Mouse (Mus musculus) heart, embryonic 11.5 days (tissue): ENCODE measurements at regions not wholly inside any gene's neighbourhood (a gene's known extent, or its start where the extent isn't known, plus 50 kb on each side); places are given as distances from the start of the nearest gene placed in this dataset.

ENCODE experiments used
- ATAC-seq: fragments of 200-750 bp; cut with Nextera tagmentation; replicated peaks from 2 replicates; pipeline ENCODE4 v1.8.0; 2017; ENCODE audit warnings: moderate library complexity; ENCODE audit not compliant: insufficient number of reproducible peaks, low FRiP score, low TSS enrichment
- H3K27ac ChIP-seq: fragments of 300-500 bp; sonication (generic); 2 replicates; pipeline ENCODE4 v1.5.1; 2014; ENCODE audit warnings: mild to moderate bottlenecking, low read depth, low read length
- H3K27me3 ChIP-seq: fragments of 300-500 bp; sonication (generic); 2 replicates; pipeline ENCODE4 v1.6.1; 2014; ENCODE audit warnings: mild to moderate bottlenecking, low read length, mixed read lengths; ENCODE audit not compliant: control insufficient read depth, insufficient read depth
- H3K36me3 ChIP-seq: fragments of 300-500 bp; sonication (generic); 2 replicates; pipeline ENCODE4 v1.6.1; 2014; ENCODE audit warnings: mild to moderate bottlenecking, low read length, moderate library complexity, mixed read lengths; ENCODE audit not compliant: control insufficient read depth, insufficient read depth
- H3K4me1 ChIP-seq: fragments of 300-500 bp; sonication (generic); 2 replicates; pipeline ENCODE4 v1.6.1; 2014; ENCODE audit warnings: low read length; ENCODE audit not compliant: control insufficient read depth, insufficient read depth
- H3K4me2 ChIP-seq: fragments of 300-500 bp; sonication (generic); 2 replicates; pipeline ENCODE4 v1.6.1; 2014; ENCODE audit warnings: mild to moderate bottlenecking, moderate library complexity
- H3K4me3 ChIP-seq: fragments of 300-500 bp; sonication (generic); 2 replicates; pipeline ENCODE4 v1.5.1; 2014; ENCODE audit warnings: low read depth, low read length
- H3K9ac ChIP-seq: fragments of 300-500 bp; sonication (generic); 2 replicates; pipeline ENCODE4 v1.6.1; 2014; ENCODE audit warnings: mild to moderate bottlenecking, low read depth, low read length, moderate library complexity
- H3K9me3 ChIP-seq: fragments of 300-500 bp; sonication (generic); replicated peaks from 2 replicates; pipeline ENCODE4 v1.6.1; 2016; ENCODE audit warnings: low read length; ENCODE audit not compliant: control insufficient read depth
- WGBS: fragments of 180-500 bp; shearing (Covaris S2); extraction: QIAGEN DNeasy Blood & Tissue Kit; methylation state at CpG from one replicate; pipeline ENCODE4 v1.1.7; 2014; ENCODE audit not compliant: insufficient replicate concordance; 5-methylcytosine and 5-hydroxymethylcytosine counted together

DNA sequence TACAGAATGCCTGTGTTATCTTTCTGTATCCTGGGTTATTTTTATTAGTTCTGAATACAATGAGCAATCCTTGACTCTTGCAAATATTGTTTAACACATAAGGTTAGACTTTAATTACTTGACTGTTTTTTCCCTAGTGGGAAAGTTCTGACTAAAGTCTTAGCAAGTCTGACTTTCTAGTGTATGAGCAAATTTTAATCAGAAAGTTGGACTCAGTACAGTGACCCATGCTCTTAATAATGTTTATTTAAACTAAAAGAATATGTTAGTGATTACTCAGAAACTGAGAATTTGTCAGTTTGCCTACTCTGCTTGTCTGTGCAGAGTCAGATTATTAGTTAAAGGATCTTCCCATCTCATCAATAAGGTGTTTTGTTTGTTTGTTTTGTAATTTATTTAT lies 109.4 kb upstream of the Gorab start:
- Histone ChIP-seq H3K4me3 (no peak overlapping the region), H3K4me2 (no peak overlapping the region), H3K27me3 (no peaks in the 10 kb centered on the region), H3K9me3 (no peaks in the 10 kb centered on the region), H3K9ac (no peak overlapping the region), H3K36me3 (no peaks in the 10 kb centered on the region), H3K27ac (no peak overlapping the region), H3K4me1 (no peaks in the 10 kb centered on the region)
- no peak for ATAC-seq

DNA sequence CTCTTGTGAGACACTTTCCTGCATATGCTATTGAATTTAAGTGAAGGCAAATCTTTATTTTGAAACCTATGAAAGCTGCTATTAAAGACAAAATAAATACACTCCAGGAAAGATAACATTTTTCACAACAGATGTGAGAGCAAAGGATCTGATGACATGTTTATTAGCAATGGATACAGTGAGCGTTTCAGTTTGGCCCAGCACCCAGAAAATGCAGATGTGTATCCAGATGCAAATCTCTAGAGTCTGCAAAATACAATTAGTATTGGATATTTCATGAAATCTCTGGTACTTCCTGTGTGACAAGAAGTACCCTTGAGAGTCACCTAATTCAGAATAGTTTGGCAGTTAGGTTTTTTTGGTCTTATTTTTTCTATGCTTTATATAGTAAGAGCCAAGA lies 108.5 kb upstream of the Gorab start:
- no peaks in the 10 kb centered on the region for H3K27me3 ChIP-seq
- ATAC-seq, result no peak
- no peak overlapping the region for H3K9ac ChIP-seq
- no peaks in the 10 kb centered on the region for H3K4me1 ChIP-seq
- no peak overlapping the region for H3K4me3 ChIP-seq
- no peaks in the 10 kb centered on the region for H3K36me3 ChIP-seq
- H3K9me3 ChIP-seq, result no peaks in the 10 kb centered on the region
- H3K4me2 ChIP-seq, result no peak overlapping the region
- WGBS, result 67% methylated on average over 1 of the region's 1 CpGs
- no peak overlapping the region for H3K27ac ChIP-seq

DNA sequence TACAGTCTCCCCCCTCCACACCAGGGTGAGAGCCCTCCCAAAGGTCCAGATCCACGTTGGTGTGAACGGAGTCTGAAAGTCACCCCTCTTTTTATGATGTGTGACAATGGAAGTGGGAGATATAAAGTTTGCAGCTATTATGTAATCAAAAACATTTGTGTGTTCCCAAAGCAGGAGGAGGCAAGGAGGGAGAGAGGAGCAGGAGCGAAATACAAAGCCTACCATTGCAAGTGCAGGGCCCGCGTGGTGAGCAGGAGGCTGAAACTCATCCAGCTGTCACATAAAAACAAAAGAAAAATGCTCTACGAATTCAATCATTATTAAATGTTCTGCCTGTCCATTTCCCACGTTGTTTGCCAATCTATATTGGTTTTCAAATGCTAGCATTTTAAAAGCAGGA lies 101.6 kb upstream of the Gorab start:
- H3K27me3 ChIP-seq, result no peaks in the 10 kb centered on the region
- WGBS, result 76% methylated on average over 7 of the region's 7 CpGs

DNA sequence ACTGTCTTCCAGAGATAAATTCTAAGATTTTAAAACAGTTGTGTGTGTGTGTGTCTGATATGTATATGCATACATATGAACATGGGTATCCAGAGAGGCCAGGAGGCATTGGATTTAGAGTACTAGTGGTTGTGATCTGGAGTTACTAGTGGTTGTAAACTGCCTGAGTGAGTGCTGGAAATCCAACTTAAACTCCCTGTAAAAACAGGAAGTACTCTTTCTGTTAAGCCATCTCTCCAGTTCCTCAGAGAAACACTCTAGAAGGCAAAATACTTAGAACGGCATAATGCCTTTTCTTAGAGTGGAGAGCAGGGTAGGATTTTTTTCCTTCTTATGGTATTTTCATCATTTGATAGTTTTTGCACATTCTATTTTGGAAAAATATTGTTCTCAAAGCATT lies 99.1 kb upstream of the Gorab start:
- H3K9me3 ChIP-seq, result no peaks in the 10 kb centered on the region
- H3K36me3 ChIP-seq, result no peaks in the 10 kb centered on the region
- no peak overlapping the region for H3K4me2 ChIP-seq
- H3K9ac ChIP-seq, result no peak overlapping the region
- no peaks in the 10 kb centered on the region for H3K27me3 ChIP-seq
- no peak overlapping the region for H3K4me3 ChIP-seq
- no peak for ATAC-seq
- 63% methylated on average over 1 of the region's 1 CpGs for WGBS
- no peak overlapping the region for H3K27ac ChIP-seq
- H3K4me1 ChIP-seq, result no peaks in the 10 kb centered on the region

More for the DNA sequence above, 101.6 kb upstream of the Gorab start:
- Histone ChIP-seq H3K27ac (no peak overlapping the region), H3K4me3 (no peak overlapping the region), H3K9ac (no peak overlapping the region), H3K4me2 (no peak overlapping the region), H3K36me3 (no peaks in the 10 kb centered on the region), H3K4me1 (no peaks in the 10 kb centered on the region), H3K9me3 (no peaks in the 10 kb centered on the region)
- ATAC-seq, result no peak

DNA sequence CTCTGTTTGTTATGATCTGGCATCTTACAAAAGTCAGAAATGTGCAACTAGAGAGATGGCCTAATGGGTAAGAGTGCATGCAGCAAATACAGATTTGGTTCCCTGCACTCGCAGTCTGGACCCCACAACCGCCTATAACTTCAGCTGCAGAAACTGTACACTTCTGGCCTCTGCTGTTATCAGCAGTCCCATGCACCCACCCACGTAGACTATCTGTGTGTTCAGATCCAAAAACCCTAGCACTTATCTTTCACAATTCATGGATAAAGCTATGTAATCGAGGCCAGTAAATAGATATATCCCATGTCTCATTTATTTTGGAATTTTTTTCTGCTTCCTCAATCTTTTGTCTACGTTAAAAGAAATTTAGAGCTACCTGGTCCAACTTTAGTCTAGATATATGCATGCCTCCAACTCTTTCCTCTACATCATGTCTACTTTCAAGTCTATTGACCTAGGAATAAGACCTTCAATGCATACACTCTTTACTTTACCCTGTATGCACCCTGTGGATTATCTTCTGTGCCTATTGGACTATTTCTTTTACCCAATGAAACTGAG lies 95.0 kb upstream of the Gorab start:
- no peaks in the 10 kb centered on the region for H3K27me3 ChIP-seq
- H3K4me2 ChIP-seq, result no peak overlapping the region
- no peak overlapping the region for H3K9ac ChIP-seq
- no peaks in the 10 kb centered on the region for H3K9me3 ChIP-seq
- no peak overlapping the region for H3K27ac ChIP-seq
- H3K36me3 ChIP-seq, result no peaks in the 10 kb centered on the region
- ATAC-seq, result no peak
- 65% methylated on average over 5 of the region's 5 CpGs for WGBS
- no peaks in the 10 kb centered on the region for H3K4me1 ChIP-seq
- no peak overlapping the region for H3K4me3 ChIP-seq

DNA sequence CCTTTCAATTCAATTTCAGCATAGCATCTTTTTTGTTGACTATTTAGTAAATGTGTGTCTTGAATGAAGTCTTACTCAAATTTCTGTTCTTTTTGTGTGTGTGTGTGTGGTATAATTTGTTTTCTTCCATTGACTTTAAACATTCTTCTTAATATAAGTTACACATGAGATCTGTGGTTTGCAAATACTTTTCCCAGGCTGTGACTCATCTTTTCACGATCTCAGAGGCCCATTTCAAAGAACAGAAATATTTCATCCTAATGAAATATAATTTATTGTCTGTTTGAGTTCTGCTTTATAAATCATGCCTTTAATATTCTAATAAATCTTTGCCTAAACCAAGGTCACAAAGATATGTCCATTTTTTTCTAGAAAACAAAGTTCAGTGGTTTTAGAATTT lies 92.9 kb upstream of the Gorab start:
- ATAC-seq, result no peak
- Histone ChIP-seq H3K4me1 (no peaks in the 10 kb centered on the region), H3K27me3 (no peaks in the 10 kb centered on the region), H3K9me3 (no peaks in the 10 kb centered on the region), H3K27ac (no peak overlapping the region), H3K9ac (no peak overlapping the region), H3K4me3 (no peak overlapping the region), H3K4me2 (no peak overlapping the region), H3K36me3 (no peaks in the 10 kb centered on the region)
- 67% methylated on average over 1 of the region's 1 CpGs for WGBS

DNA sequence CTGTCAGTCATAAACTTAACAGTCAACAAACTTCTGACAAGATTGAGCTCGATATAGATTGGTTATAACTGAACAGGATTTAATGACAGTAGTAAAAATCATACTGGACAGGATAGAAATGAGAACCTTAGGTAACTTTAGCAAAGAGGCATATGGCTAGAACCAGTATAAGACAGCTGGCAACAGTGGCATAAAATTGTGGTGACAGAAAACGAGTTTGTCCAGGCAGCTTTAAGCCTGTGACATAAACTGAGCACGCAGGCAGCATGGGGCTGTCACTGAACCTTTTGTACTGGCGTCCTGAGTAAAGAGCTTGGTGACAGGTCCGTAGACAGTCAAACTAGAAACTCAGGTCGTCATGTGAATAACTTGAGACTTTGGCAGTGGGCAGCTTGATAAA lies 85.1 kb upstream of the Gorab start:
- Histone ChIP-seq H3K4me2 (no peak overlapping the region), H3K4me3 (no peak overlapping the region), H3K9me3 (no peaks in the 10 kb centered on the region), H3K27ac (no peak overlapping the region), H3K9ac (no peak overlapping the region), H3K4me1 (no peaks in the 10 kb centered on the region), H3K27me3 (no peaks in the 10 kb centered on the region), H3K36me3 (no peaks in the 10 kb centered on the region)
- no peak for ATAC-seq
- WGBS, result 53% methylated on average over 6 of the region's 6 CpGs

DNA sequence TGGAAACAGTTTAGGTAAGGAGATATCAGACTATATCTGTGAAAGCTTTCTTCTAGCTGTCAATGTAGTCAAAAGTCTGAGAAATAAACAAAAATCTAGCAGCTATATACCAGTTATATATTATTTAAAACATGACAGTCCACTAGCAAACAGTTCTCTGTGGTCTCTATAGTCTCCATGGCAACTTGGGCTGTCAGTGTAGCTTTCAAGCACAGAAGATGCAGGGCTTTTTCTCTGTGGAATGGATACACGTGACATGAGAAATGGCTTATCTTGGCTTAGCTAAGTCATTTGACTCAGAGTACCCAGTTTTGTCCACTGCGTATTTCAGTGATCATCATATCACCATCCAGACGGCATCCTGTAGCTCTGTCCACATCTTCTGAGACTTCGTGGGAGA lies 84.6 kb upstream of the Gorab start:
- no peaks in the 10 kb centered on the region for H3K36me3 ChIP-seq
- no peaks in the 10 kb centered on the region for H3K27me3 ChIP-seq
- H3K4me3 ChIP-seq, result no peak overlapping the region
- H3K4me2 ChIP-seq, result no peak overlapping the region
- no peak overlapping the region for H3K9ac ChIP-seq
- no peaks in the 10 kb centered on the region for H3K4me1 ChIP-seq
- H3K27ac ChIP-seq, result no peak overlapping the region
- no peaks in the 10 kb centered on the region for H3K9me3 ChIP-seq
- 70% methylated on average over 4 of the region's 4 CpGs for WGBS
- no peak for ATAC-seq

DNA sequence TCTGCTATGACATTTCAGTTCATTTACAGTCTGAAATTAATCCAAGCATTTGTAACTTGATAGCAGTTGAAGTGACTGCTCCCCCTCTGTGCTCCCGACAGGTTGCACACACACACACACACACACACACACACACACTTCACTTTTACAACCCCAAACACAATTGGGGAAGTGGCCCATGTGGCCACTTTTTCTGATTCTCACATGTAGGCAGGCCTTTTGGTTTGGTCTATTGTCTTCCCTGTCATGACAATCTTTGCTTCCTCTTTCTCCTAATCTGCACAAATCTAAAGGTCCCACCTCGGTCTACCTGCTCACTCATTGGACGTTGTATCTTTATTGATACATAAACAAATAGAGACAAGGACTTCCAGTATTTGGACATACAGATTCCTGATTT lies 79.6 kb upstream of the Gorab start:
- no peaks in the 10 kb centered on the region for H3K27me3 ChIP-seq
- H3K4me3 ChIP-seq, result no peak overlapping the region
- no peak for ATAC-seq
- no peaks in the 10 kb centered on the region for H3K9me3 ChIP-seq
- no peaks in the 10 kb centered on the region for H3K4me1 ChIP-seq
- H3K36me3 ChIP-seq, result no peaks in the 10 kb centered on the region
- no peak overlapping the region for H3K9ac ChIP-seq
- no peak overlapping the region for H3K4me2 ChIP-seq
- no peak overlapping the region for H3K27ac ChIP-seq
- WGBS, result 62% methylated on average over 3 of the region's 3 CpGs
